In the genomic region with DNA sequence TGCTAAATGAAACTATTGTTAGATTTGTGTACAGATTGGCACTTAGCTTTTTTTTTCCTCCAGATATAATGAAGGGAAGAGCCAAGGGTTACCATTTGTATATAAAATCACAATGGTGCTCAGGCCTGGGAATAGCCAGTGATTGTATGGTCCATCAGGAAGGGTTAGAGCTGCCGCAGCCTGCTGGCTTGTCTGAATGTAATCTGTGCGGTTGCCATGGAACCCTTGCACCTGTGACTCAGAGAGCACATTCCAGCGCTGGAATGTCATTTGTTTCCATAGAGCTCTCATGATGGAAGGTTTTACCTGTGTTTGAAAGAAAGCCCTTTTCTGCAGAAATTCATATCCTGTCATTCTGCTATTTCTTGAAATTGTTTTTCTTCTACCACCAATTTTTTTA, we compare ENCODE assay signal across 10 mouse cellular contexts. TPM values are rescaled to one million over a fixed set of nuclear protein-coding genes. Genes with fewer than 3 reads are reported as not detected.
DNase-seq lines count a peak whose midpoint lies in the region; ATAC-seq and TF ChIP-seq lines count a peak whose summit lies in the region.
"Had no signal": no experiment of that assay in that cellular context is flagged by ENCODE, and none has a peak within 500 bp of the region (broad histone marks: within the 10 kb centered on the region; RNA-seq: fewer than 3 reads in every experiment).

No protein-coding gene starts in this region.

- H3K9ac ChIP-seq in hindbrain, embryonic 12.5 days = no peak overlapping the region
- H3K9ac ChIP-seq in lung, embryonic 16.5 days (ENCODE audit: low read length) = no peak overlapping the region
- no peak overlapping the region for H3K9ac ChIP-seq in liver, postnatal 0 days (replicated peaks)

- no peaks in the 10 kb centered on the region for H3K9me3 ChIP-seq in hindbrain, embryonic 12.5 days (replicated peaks)
- no peaks in the 10 kb centered on the region for H3K9me3 ChIP-seq in lung, embryonic 16.5 days (ENCODE audit: control insufficient read depth, low read length)
- no peaks in the 10 kb centered on the region for H3K9me3 ChIP-seq in liver, postnatal 0 days (ENCODE audit: low read length)
- H3K9me3 ChIP-seq: heart, embryonic 10.5 days had no signal

- peak; percentile 48 for DNase-seq in ES-CJ7 (ENCODE audit: low read depth, low spot score)
- no peak for DNase-seq in Patski (ENCODE audit: low read depth, low spot score)
- DNase-seq in gastrocnemius, postnatal 36 days = no peak
- no peak for DNase-seq in liver, postnatal 0 days
- no peak for DNase-seq in heart, postnatal 4 days
- DNase-seq: thymus, postnatal 14 days had no signal

- H3K4me2 ChIP-seq in hindbrain, embryonic 12.5 days (replicated peaks) = no peak overlapping the region
- H3K4me2 ChIP-seq in lung, embryonic 16.5 days (ENCODE audit: low read depth, low read length) = no peak overlapping the region
- H3K4me2 ChIP-seq in liver, postnatal 0 days (ENCODE audit: low read depth, low read length) = no peak overlapping the region

- WGBS in hindbrain, embryonic 12.5 days = 47% methylated on average over 3 of the region's 3 CpGs
- WGBS in lung, embryonic 16.5 days = 54% methylated on average over 3 of the region's 3 CpGs
- 66% methylated on average over 3 of the region's 3 CpGs for WGBS in liver, postnatal 0 days (ENCODE audit: insufficient replicate concordance)

- H3K4me3 ChIP-seq in hindbrain, embryonic 12.5 days = no peak overlapping the region
- H3K4me3 ChIP-seq in lung, embryonic 16.5 days (ENCODE audit: low read length) = no peak overlapping the region
- H3K4me3 ChIP-seq in liver, postnatal 0 days (ENCODE audit: low read depth, low read length) = no peak overlapping the region
- H3K4me3 ChIP-seq: heart, embryonic 10.5 days had no signal

- intact Hi-C loops in gastrocnemius, postnatal 36 days (cut with DNase I) = no loop called here

- TF ChIP-seq CTCF in Patski (IDR thresholded peaks at IDR 0.05) = no peak
- no peak for TF ChIP-seq CTCF in liver, postnatal 0 days (IDR thresholded peaks at IDR 0.05; ENCODE audit: low read depth)

- H3K36me3 ChIP-seq in hindbrain, embryonic 12.5 days = 0 out of 2 replicates have a peak, but pooled peaks cover 5% of the 10 kb centered on the region
- peaks cover 3% of the 10 kb centered on the region; the same call in 1 of the 2 replicates for H3K36me3 ChIP-seq in lung, embryonic 16.5 days (ENCODE audit: control insufficient read depth, insufficient read depth, low read length)
- no peaks in the 10 kb centered on the region for H3K36me3 ChIP-seq in liver, postnatal 0 days (replicated peaks; ENCODE audit: insufficient read depth, low read length)

- H3K27ac ChIP-seq in hindbrain, embryonic 12.5 days = no peak overlapping the region
- no peak overlapping the region for H3K27ac ChIP-seq in lung, embryonic 16.5 days (ENCODE audit: low read length)
- no peak overlapping the region for H3K27ac ChIP-seq in liver, postnatal 0 days (ENCODE audit: low read depth)
- H3K27ac ChIP-seq: heart, embryonic 10.5 days; macrophage had no signal

- in situ Hi-C loops in Patski (cut with MboI; ENCODE audit: low pct_unique_long_range_greater_than_20kb) = no loop called here

- peaks cover 19% of the 10 kb centered on the region for H3K27me3 ChIP-seq in Patski
- H3K27me3 ChIP-seq in hindbrain, embryonic 12.5 days = no peaks in the 10 kb centered on the region
- no peaks in the 10 kb centered on the region for H3K27me3 ChIP-seq in lung, embryonic 16.5 days (ENCODE audit: control insufficient read depth, insufficient read depth, low read depth, low read length)
- H3K27me3 ChIP-seq in liver, postnatal 0 days (ENCODE audit: insufficient read depth, low read length) = no peaks in the 10 kb centered on the region

- peak; percentile 86 for ATAC-seq in Patski
- ATAC-seq in hindbrain, embryonic 12.5 days (ENCODE audit: low FRiP score) = peak; percentile 73
- peak; percentile 70 for ATAC-seq in lung, embryonic 16.5 days (ENCODE audit: low read depth)
- ATAC-seq in liver, postnatal 0 days = no peak

- CTCF ChIA-PET in Patski (lab: Charles Lee) = no interaction called here

- TF ChIP-seq EP300 in liver, postnatal 0 days (IDR thresholded peaks at IDR 0.05; ENCODE audit: low read depth) = no peak

- no peaks in the 10 kb centered on the region for H3K4me1 ChIP-seq in hindbrain, embryonic 12.5 days
- H3K4me1 ChIP-seq in lung, embryonic 16.5 days (replicated peaks; ENCODE audit: control insufficient read depth, insufficient read depth, low read length) = no peaks in the 10 kb centered on the region
- H3K4me1 ChIP-seq in liver, postnatal 0 days (ENCODE audit: insufficient read depth) = no peaks in the 10 kb centered on the region
- H3K4me1 ChIP-seq: heart, embryonic 10.5 days had no signal

- POLR2A ChIA-PET in Patski (lab: Charles Lee) = no interaction called here

RNA-seq across cellular contexts. Expression of gene Ocrl, which starts 37.5 kb away (rescaled TPM):
- 24.3 TPM for polyA plus RNA-seq in Patski (2021)
- 27.0 and 28.4 TPM in 2 replicates for polyA plus RNA-seq in hindbrain, embryonic 12.5 days (2016; fragmentation: Nextera tagmentation; extraction: Ambion mirVana)
- polyA plus RNA-seq in lung, embryonic 16.5 days (2015; fragmentation: Nextera tagmentation; extraction: Ambion mirVana) = 17.9 and 19.8 TPM in 2 replicates
- 10 to 100 TPM; 12.7 to 13.2 TPM for total RNA-seq in gastrocnemius, postnatal 36 days (2021)
- polyA plus RNA-seq in liver, postnatal 0 days (2015; fragmentation: Nextera tagmentation; extraction: Ambion mirVana) = 2.5 and 2.6 TPM in 2 replicates
- 10 to 100 TPM; 15.5 to 17.6 TPM for total RNA-seq in heart, postnatal 4 days (2021)

RNA-seq across cellular contexts. Expression of gene Smarca1, which starts 57.0 kb away (rescaled TPM):
- 0.04 TPM for polyA plus RNA-seq in Patski (2021)
- polyA plus RNA-seq in hindbrain, embryonic 12.5 days (2016; fragmentation: Nextera tagmentation; extraction: Ambion mirVana) = 40.6 and 47.1 TPM in 2 replicates
- polyA plus RNA-seq in lung, embryonic 16.5 days (2015; fragmentation: Nextera tagmentation; extraction: Ambion mirVana) = 28.9 and 32.9 TPM in 2 replicates
- 1 to 10 TPM; 1.6 to 2.1 TPM for total RNA-seq in gastrocnemius, postnatal 36 days (2021)
- 0.75 and 1.3 TPM in 2 replicates for polyA plus RNA-seq in liver, postnatal 0 days (2015; fragmentation: Nextera tagmentation; extraction: Ambion mirVana)
- total RNA-seq in heart, postnatal 4 days (2021) = 10 to 100 TPM; 10.6 to 11.1 TPM
- polyA plus RNA-seq: macrophage had no signal

Comparison
In these comparisons a context has a peak if more than half of its experiments do, and no peak if none do; other contexts are left out.
1. RNA of gene Smarca1, which starts 57.0 kb away (polyA plus RNA-seq): 40.6 to 47.1 TPM in hindbrain, embryonic 12.5 days and 28.9 to 32.9 TPM in lung, embryonic 16.5 days; 0.75 to 1.3 TPM in liver, postnatal 0 days and 0.04 TPM in Patski (single experiment); every median in the first group is over 10 times any median in the second.